14 mouse cellular contexts compared by ENCODE assay signal in genomic region chr19:29596276-29596675, GRCm38 (mm10).
DNase-seq lines count a peak whose midpoint lies in the region; ATAC-seq lines count a peak whose summit lies in the region.
"Had no signal": no experiment of that assay in that cellular context is flagged by ENCODE, and none has a peak within 500 bp of the region (broad histone marks: within the 10 kb centered on the region; RNA-seq: fewer than 3 reads in every experiment).

No protein-coding gene starts in this region.

- no peak for DNase-seq in frontal cortex, postnatal 10 days (ENCODE audit: low spot score in 2 of 2)
- DNase-seq in right cerebral cortex, adult 18-20 months = peak; percentile 28
- DNase-seq in right cerebral cortex, postnatal 4 days = no peak
- no peak for DNase-seq in cerebellum, adult 8-10 months
- DNase-seq: adrenal gland, adult 2 months; cerebellum, adult 11-12 months; cerebellum, adult 2 months; cerebellum, adult 9-11 months; cerebellum, postnatal 14 days; cerebellum, postnatal 36 days; embryo, embryonic 11 days had no signal

- ATAC-seq in frontal cortex, adult (ENCODE audit: low TSS enrichment) = peak; percentile 92
- ATAC-seq: forebrain, embryonic 14.5 days; forebrain, embryonic 16.5 days had no signal
